ENCODE assay signal across 7 mouse cellular contexts in genomic region chr9:102545406-102546255, GRCm38 (mm10). TPM values are rescaled to one million over a fixed set of nuclear protein-coding genes. Genes with fewer than 3 reads are reported as not detected.
DNase-seq lines count a peak whose midpoint lies in the region; ATAC-seq lines count a peak whose summit lies in the region.

No protein-coding gene starts in this region.

- peak overlapping the region; percentile 62; the same call in 1 of the 2 replicates for H3K9ac ChIP-seq in forebrain, embryonic 14.5 days (ENCODE audit: low read length)
- H3K9ac ChIP-seq in limb, embryonic 15.5 days: no peak overlapping the region
- H3K9ac ChIP-seq in stomach, embryonic 16.5 days (ENCODE audit: low read length): no peak overlapping the region

- H3K27ac ChIP-seq in forebrain, embryonic 14.5 days (ENCODE audit: low read depth, low read length): peak overlapping the region; percentile 92
- no peak overlapping the region for H3K27ac ChIP-seq in limb, embryonic 15.5 days
- no peak overlapping the region for H3K27ac ChIP-seq in stomach, embryonic 16.5 days (ENCODE audit: low read length)

- H3K4me1 ChIP-seq in forebrain, embryonic 14.5 days (ENCODE audit: control insufficient read depth, insufficient read depth, low read length): peaks cover 31% of the 10 kb centered on the region
- peaks cover 16% of the 10 kb centered on the region for H3K4me1 ChIP-seq in limb, embryonic 15.5 days
- no peaks in the 10 kb centered on the region for H3K4me1 ChIP-seq in stomach, embryonic 16.5 days (ENCODE audit: control insufficient read depth, insufficient read depth, low read length)

- H3K4me3 ChIP-seq in forebrain, embryonic 14.5 days (ENCODE audit: low read depth, low read length): peak overlapping the region; percentile 7; the same call in 1 of the 2 replicates
- H3K4me3 ChIP-seq in limb, embryonic 15.5 days: 0 out of 2 replicates have a peak overlapping the region, but pooled peaks have one; percentile 3
- H3K4me3 ChIP-seq in stomach, embryonic 16.5 days (replicated peaks; ENCODE audit: low read length): no peak overlapping the region

- peak; percentile 76 for ATAC-seq in forebrain, embryonic 14.5 days
- ATAC-seq in limb, embryonic 15.5 days (ENCODE audit: insufficient number of reproducible peaks, low FRiP score, low TSS enrichment, low read depth): no peak
- ATAC-seq in stomach, embryonic 16.5 days (ENCODE audit: insufficient read depth, low FRiP score): no peak

- no peaks in the 10 kb centered on the region for H3K9me3 ChIP-seq in forebrain, embryonic 14.5 days (replicated peaks; ENCODE audit: control insufficient read depth, low read length)
- no peaks in the 10 kb centered on the region for H3K9me3 ChIP-seq in limb, embryonic 15.5 days
- no peaks in the 10 kb centered on the region for H3K9me3 ChIP-seq in stomach, embryonic 16.5 days (replicated peaks; ENCODE audit: control insufficient read depth, low read length)

- 2% methylated on average over 22 of the region's 22 CpGs for WGBS in forebrain, embryonic 14.5 days
- 18% methylated on average over 22 of the region's 22 CpGs for WGBS in limb, embryonic 15.5 days
- WGBS in stomach, embryonic 16.5 days: 38% methylated on average over 22 of the region's 22 CpGs

- peak; percentile 63 to 67 for DNase-seq in right cerebral cortex, postnatal 10 days (ENCODE audit: low spot score in 2 of 2)
- DNase-seq in right cerebral cortex, postnatal 14 days: no peak
- DNase-seq in forebrain, embryonic 14.5 days (ENCODE audit: low spot score): peak; percentile 91
- DNase-seq in c-Kit-positive CD71-positive TER-119-positive erythroid progenitor cells, embryonic 14.5 days (ENCODE audit: low spot score): no peak
- no peak for DNase-seq in lung, postnatal 4 days

- H3K36me3 ChIP-seq in forebrain, embryonic 14.5 days (ENCODE audit: control insufficient read depth, insufficient read depth, low read length): no peaks in the 10 kb centered on the region
- H3K36me3 ChIP-seq in limb, embryonic 15.5 days: no peaks in the 10 kb centered on the region
- H3K36me3 ChIP-seq in stomach, embryonic 16.5 days (ENCODE audit: control insufficient read depth, insufficient read depth, low read length): no peaks in the 10 kb centered on the region

- H3K4me2 ChIP-seq in forebrain, embryonic 14.5 days (ENCODE audit: low read length): peak overlapping the region; percentile 56
- peak overlapping the region; percentile 54 for H3K4me2 ChIP-seq in limb, embryonic 15.5 days
- peak overlapping the region; percentile 65 for H3K4me2 ChIP-seq in stomach, embryonic 16.5 days (ENCODE audit: low read depth, low read length)

- 0 out of 2 replicates have a peak, but pooled peaks cover 14% of the 10 kb centered on the region for H3K27me3 ChIP-seq in forebrain, embryonic 14.5 days (replicated peaks; ENCODE audit: control insufficient read depth, insufficient read depth, low read length)
- H3K27me3 ChIP-seq in limb, embryonic 15.5 days: peaks cover 43% of the 10 kb centered on the region
- H3K27me3 ChIP-seq in stomach, embryonic 16.5 days (ENCODE audit: control insufficient read depth, insufficient read depth, low read length): no peaks in the 10 kb centered on the region; the same call in 1 of the 2 replicates

RNA-seq across cellular contexts. Expression of gene Ky, which starts 40.1 kb away (rescaled TPM):
- 0.30 and 0.31 TPM in 2 replicates for polyA plus RNA-seq in forebrain, embryonic 14.5 days (2014; fragmentation: Nextera tagmentation; extraction: Ambion mirVana)
- 0.54 and 1.5 TPM in 2 replicates for polyA plus RNA-seq in limb, embryonic 15.5 days (2015; fragmentation: Nextera tagmentation; extraction: Ambion mirVana)
- polyA plus RNA-seq in stomach, embryonic 16.5 days (2015; fragmentation: Nextera tagmentation; extraction: Ambion mirVana): 0.16 and 0.54 TPM in 2 replicates

Comparison
In these comparisons a context has a peak if more than half of its experiments do, and no peak if none do; other contexts are left out.
1. DNase-seq: peak in right cerebral cortex, postnatal 10 days (2 of 2) and forebrain, embryonic 14.5 days (single experiment); none in right cerebral cortex, postnatal 14 days (single experiment), c-Kit-positive CD71-positive TER-119-positive erythroid progenitor cells, embryonic 14.5 days (single experiment) and lung, postnatal 4 days (0 of 2).
2. Peak in every context shown above with its lines, with median percentiles within 50 percentile points of each other: H3K4me2 ChIP-seq.